Mouse (Mus musculus) lung, adult 18-20 months (tissue): ENCODE data around the gene Mcm6.

Source experiments
- DNase-seq, 2 experiments: peaks; one replicate each; pipeline ENCODE4 v3.0.0; 2022; ENCODE audit warnings: mixed read lengths in 2 of 2

The Mcm6 gene

GRCm38 (mm10) chr1:128359554-128360376, at the start of gene Mcm6:
Mcm6 (minus strand) TSS chr1:128359664.
- DNase-seq, result peak; percentile 96 to 97

GRCm38 (mm10) chr1:128406846-128407245, 47.4 kb upstream of the Mcm6 start:
- DNase-seq, result no peak

GRCm38 (mm10) chr1:128405675-128406074, 46.2 kb upstream of the Mcm6 start:
- no peak for DNase-seq

- no peak for DNase-seq
Measured at GRCm38 (mm10) chr1:128405041-128405481, 45.6 kb upstream of the Mcm6 start.

- DNase-seq, result no peak
Measured at GRCm38 (mm10) chr1:128400926-128401325, 41.5 kb upstream of the Mcm6 start.

GRCm38 (mm10) chr1:128399941-128400915, 40.8 kb upstream of the Mcm6 start:
- no peak for DNase-seq

GRCm38 (mm10) chr1:128398738-128399445, 39.4 kb upstream of the Mcm6 start:
- peak in 1 of 2 experiments; percentile 9 for DNase-seq

- DNase-seq, result no peak
Measured at GRCm38 (mm10) chr1:128394657-128395056, 35.2 kb upstream of the Mcm6 start.

GRCm38 (mm10) chr1:128392382-128392781, 32.9 kb upstream of the Mcm6 start:
- DNase-seq, result no peak

GRCm38 (mm10) chr1:128386487-128386886, 27.0 kb upstream of the Mcm6 start:
- no peak for DNase-seq

- no peak for DNase-seq
Measured at GRCm38 (mm10) chr1:128376841-128377240, 17.4 kb upstream of the Mcm6 start.

- no peak for DNase-seq
Measured at GRCm38 (mm10) chr1:128372143-128372860, 12.8 kb upstream of the Mcm6 start.

GRCm38 (mm10) chr1:128368732-128369441, 9.4 kb upstream of the Mcm6 start:
- DNase-seq, result peak; percentile 28 to 46

- no peak for DNase-seq
Measured at GRCm38 (mm10) chr1:128360601-128361000, 1.1 kb upstream of the Mcm6 start.

GRCm38 (mm10) chr1:128358916-128359553, 429 bp downstream of the Mcm6 start:
- DNase-seq, result peak in 1 of 2 experiments; percentile 15

- DNase-seq, result no peak
Measured at GRCm38 (mm10) chr1:128358276-128358675, 1.2 kb downstream of the Mcm6 start.

GRCm38 (mm10) chr1:128357452-128357851, 2.0 kb downstream of the Mcm6 start:
- DNase-seq, result no peak

- DNase-seq, result no peak
Measured at GRCm38 (mm10) chr1:128353092-128353491, 6.4 kb downstream of the Mcm6 start.

- no peak for DNase-seq
Measured at GRCm38 (mm10) chr1:128344232-128344631, 15.2 kb downstream of the Mcm6 start.

GRCm38 (mm10) chr1:128337708-128338320, 21.6 kb downstream of the Mcm6 start:
- no peak for DNase-seq
